Mouse (Mus musculus) A20 (cell line): ENCODE data around the gene 1600014C23Rik.

Source experiments
- DNase-seq: peaks from one replicate; pipeline ENCODE4 v3.0.0-alpha.2; 2011; ENCODE audit warnings: low read depth, low spot score

Gene 1600014C23Rik

DNA sequence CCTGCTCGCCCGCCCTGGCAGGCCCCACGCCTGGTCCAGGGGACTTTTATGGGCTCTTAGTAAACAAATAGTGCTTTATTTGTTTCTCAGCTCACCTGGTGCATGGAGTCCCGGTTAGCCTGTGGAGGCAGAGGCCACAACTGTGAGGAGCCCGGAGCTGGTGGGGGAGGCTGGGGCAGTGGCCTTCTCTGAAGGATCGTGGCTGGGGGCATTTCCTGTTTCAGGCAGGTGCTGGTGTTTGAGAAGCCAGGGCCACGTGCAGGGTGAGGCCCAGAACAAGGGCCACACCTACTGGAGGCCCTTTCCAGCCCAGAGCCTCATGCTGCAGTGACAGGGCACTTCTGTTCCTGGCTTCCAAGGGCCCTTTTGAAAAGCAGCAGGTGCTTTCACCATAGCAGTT lies 7.4 kb downstream of the 1600014C23Rik start:
- peak; percentile 87 for DNase-seq

DNA sequence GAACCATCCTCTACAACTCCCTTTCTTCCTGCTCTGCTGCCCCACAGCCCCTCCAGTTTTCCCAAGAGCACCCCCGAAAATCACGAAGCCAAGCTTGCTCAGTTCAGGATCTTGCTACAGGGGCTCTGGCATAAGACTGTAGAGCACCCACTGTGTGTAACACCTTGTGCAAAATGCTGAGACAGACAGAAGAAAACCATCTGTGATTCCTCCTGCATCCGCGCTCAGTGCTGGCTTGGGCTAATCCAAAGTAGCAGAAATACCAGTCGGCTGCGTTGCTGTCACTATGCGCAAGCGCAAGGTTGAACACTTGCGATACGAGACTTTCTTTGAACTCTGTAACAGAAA lies 9.1 kb downstream of the 1600014C23Rik start:
- no peak for DNase-seq

DNA sequence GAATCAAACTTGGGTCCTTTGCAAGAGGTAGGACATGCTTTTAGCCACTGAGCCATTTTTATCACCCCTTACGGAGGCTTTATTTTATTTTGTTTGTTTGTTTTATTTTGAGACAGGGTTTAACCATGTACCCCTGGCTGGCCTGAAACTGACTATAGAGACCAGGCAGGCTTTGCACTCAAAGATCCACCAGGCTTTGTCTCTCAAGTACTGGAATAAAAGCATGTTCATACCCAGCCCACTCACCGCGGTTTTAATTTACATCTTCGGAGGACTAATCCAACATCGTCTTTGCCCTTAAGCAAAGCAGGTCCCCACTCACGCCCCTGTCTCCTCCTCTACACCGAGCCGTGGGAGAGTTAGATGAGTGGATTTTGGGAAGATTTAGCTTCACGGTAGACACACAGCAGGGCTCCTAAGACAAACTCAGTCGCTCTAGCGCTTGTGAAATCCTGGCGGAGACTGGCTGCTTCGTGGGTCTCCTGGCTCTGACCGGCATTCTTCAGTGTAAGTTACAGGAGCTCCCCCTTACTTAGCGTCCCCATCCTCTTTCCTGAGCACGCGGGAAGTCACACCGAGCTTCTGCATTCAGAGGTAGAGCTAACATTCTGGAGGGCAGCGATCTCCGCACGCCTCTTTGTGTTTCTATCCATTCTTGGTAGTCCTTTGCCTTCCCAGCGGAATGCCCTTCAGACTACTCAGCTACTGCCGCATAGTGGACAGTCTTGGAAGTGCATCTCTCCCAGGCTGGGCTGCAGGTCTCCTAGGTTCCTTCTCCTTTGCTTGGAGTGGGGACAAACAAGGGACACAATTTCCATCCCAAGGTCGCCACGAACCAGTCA lies 9.7 kb downstream of the 1600014C23Rik start:
- peak; percentile 65 for DNase-seq

DNA sequence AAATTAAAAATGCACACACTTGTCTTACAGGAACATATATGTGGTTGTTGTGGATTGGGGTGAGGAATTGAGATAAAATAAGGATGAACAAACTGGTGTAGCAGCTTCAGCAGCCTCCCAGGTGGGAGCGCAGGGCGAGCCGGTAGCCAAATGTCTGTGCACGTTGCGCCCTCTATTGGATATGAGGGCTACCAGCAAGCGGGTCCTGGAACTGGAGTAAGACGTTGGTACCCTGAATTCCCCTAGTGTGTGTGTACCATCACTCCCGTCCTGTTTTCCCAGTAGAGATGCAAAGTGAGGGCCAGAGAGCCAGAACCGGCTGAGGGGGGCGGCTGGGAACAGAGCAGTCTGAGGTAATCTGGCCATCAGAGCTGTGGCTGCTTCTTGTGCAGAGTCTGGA lies 15.3 kb downstream of the 1600014C23Rik start:
- peak; percentile 74 for DNase-seq

DNA sequence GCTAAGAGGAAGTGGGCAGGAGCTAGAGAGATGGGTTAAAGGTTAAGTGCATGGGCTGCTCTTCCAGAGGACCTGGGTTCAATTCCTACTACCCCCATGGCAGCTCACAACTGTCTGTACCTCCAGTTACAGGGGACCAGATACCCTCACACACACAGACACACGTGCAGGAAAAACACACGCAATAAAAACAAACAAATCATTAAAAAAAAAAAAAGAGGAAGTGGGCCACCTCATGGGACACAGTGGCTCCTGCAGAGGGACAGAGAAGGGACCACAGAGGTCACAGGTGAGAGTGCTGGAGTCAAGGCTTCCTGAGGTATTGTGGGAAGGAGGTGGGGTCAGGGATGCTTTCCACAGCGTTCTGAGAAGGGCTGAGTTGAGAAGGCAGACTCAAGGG lies 22.1 kb downstream of the 1600014C23Rik start:
- DNase-seq, result peak; percentile 55

DNA sequence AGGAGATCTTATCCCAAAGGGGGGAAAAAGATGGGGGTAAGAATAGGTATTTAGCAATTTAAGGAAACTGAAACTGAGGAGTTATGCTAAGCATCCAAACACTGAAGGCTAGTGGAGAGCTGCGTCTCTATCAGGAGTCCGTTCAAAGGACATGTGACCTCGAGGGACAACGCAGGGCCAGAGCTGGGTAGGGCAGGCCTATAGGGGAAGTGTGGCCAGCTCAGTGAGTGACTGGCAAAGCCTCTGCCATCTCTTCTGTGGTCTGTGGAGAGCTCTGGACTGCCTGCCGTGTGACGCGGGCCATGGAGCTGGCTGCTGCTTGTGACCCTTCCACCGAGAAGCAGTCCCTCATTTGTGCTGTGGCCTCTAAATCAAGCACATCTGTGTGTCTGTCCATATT lies 23.2 kb downstream of the 1600014C23Rik start:
- DNase-seq, result no peak

DNA sequence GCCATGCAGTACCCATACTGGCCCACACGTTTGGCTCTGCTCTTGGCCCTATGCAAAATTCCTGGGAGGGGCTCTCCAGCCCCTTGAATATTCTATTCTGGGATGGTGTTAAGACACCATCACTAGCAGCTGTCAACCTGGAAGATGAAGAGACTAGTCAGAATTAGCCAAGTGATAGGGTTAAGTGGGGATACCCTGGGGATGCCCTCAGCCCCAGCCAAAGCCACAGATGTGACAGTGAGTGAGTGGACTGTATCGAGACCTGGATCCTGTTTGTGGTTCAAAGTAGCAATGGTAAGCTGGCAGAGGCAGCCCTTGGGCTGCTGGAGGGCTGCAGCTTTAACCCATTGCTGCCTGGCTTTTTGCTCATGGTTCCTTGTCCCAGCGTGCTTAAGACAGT lies 23.8 kb downstream of the 1600014C23Rik start:
- DNase-seq, result peak; percentile 54

DNA sequence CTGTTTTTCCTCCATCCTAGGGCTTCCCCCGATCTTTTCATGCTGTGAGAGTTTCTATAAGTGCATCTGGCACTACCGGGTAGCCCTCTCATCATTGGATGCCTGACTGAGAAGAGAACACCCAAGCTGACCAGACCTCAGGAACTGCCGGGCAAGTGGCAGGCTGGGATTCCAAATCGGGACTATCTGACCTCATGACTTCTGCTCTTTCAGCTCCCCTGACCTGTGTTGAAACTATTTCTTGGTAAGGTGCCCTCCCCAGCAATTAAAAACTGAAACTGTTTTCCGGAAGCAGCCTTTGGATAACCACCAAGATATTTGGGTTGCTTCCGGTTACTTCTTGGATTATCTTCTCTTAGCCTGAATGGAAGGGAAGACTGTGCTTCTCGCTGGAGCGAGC lies 25.5 kb downstream of the 1600014C23Rik start:
- no peak for DNase-seq

DNA sequence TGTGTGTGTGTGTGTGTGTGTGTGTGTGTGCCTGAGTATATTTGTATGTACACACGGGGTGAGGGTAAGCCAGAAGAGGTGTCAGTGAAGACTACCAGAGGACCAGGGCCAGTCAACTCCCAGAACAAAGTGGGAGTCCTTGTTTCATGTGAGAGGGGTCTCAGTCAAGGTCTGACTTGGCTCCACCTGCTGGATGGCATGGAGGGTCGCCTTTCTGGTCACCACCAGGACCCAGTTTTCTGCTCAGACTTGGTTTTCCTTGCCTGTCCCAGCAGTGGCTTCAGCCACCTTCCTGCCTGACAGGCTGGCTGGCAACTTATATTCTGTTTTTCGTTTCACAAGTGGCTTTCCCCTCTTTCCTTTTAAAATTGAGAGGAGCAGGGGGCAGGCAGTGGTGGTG lies 26.3 kb downstream of the 1600014C23Rik start:
- no peak for DNase-seq

DNA sequence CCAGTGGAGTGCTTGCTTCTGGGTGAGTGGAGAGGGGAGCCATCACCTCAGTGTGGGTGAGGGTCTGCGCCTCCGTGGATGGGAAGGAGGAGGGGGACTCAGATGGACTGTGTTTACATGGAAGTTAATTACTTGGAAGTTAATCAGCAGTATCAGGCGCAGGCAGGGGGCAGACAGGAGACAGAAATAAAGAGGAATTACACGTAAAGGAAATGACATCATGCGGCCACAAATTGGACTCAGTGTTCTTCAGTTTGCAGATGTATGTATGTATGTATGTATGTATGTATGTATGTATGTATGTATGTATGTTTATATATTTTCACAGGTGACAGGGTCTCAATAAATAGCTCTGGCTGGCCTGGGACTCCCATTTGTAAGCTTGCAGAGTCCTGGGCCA lies 26.8 kb downstream of the 1600014C23Rik start:
- no peak for DNase-seq

DNA sequence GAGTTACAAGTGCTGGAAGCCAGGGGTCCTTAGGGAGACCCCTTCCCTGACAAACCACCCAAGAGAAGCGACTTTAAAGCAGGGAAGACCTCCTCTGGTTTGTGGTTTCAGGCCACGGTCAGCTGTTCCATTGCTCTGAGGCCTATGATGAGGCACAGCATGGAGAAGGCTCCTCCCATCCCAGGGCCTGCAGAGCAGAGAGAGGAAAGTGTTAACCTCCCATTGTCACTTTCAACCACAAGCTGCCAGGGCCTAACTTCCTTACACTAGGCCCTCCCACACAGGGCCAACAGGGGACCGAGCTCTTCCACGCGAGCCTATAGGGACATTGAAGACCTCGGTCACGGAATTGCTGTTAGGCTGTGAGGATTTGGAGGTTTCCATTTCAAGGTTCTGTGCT lies 30.5 kb downstream of the 1600014C23Rik start:
- no peak for DNase-seq

DNA sequence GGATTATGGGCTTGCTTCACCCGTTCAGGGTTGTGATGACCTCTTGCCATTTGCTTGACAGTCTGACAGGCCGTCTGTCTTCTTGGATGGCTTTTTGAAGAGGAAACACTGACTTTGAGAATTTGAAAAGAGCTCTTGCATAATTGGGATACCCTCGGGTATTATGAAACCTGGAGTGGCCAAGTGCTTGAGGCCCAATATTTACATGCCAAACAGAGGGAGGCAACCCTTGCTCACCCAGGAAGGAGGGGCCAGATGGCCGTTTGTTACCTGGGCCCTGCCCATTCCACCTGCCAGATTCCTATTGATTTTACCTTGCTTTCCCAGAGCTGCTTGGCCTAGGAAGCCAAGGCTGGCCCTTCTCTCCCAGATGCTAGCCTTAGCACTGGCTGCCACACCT lies 31.4 kb downstream of the 1600014C23Rik start:
- DNase-seq, result no peak

DNA sequence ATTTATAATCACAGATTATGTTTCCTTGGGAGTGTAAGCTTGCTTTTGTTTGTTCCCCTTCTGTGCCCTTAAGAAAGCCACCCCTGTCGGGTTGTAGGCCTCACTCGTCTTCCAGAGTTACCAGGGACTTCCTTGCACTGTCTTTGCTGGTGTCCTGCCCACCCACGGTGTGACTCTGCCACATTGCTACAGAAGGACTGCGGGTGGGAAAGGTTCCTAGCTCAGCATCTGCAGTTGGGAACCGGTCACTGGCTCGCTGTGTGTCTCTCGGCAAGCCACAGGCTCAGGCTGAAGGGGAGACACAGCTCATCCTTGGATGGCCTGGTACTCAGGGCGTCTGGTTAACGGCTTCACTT lies 32.4 kb downstream of the 1600014C23Rik start:
- no peak for DNase-seq

DNA sequence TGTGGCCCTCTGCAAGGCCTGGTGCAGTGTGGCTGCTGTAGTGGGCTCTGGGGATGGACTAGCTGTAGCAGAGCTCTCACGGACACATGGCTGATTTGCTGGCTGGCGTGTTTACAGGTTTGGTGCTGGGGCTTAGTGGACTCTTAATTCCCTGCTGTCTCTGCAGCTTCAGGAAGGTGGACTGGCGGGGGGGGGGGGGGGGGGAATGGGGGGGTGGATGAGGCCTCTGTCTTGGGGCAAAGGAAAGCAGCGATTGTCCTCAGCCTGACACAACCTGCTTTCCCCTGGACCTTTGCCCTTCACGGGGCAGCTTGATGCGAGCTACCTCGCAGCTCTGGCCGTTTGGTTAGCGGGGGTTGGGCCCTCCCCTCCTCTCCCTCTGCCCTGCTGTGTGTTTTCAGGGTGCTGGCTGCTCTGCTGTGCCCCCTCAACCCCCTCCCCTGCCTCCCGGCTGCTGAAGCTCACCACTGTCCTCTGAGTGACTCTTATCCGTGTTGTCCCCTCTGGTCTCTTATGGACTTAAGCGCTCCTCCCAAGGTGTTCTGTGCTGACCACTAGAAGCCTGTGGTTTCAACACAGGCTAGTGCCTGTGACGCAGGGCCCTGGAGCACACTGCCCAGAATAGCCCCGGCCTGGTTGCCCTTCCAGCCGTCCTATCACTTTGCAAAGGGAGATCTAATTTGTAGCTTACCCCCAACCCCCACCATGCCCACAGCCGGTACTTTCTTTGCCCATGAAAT lies 33.0 kb downstream of the 1600014C23Rik start:
- DNase-seq, result no peak

DNA sequence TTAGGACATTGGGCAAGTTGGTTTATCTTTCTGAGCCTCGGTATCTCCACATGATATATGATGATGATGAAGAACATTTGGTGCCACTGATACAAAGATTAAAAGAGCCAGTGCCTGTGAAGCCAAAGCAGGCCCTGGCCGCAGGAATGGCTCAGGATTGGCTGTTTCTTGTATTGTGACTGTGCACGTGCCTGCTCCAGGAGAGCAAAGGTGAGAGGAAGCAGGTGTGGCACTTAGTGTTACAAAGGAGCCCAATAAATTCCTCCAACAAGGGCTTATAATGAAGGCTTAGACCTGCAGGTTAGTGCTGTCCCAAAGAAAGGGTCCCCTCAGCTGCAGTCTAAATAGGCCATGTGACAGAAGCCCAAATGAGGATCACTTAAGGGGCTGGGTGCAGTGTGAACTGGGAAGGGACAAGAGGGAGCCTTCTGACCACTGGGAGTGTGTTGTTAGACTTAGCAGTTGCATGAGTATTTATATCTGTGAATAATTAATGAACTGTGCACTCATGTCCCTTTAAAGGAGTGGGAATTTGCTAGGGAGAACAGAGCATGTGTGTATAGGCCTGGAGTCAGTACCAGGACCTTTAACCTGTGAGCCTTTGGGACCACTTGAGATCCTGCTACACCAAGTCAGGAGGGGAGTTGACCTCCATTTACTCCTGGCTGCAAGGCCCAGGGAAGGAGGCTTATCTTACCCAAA lies 34.5 kb downstream of the 1600014C23Rik start:
- no peak for DNase-seq

DNA sequence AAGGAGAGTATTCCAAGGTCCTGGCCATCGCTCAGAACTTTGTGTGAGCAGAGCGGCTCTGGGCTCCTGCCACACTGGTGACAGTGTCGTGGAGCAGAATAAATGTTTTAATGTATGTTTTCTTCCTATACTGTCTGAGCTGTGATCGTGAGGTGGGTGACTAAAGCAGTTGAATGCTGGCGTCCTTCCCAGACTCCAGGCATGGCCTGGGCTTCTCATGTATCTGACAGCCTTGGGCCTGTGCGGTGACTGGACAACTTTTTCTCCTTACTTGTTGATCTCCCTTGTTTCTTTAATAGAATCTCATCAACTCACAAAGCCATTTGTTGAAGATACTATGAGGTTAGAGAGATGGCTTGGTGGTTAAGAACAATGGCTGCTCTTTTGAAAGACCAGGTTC lies 35.3 kb downstream of the 1600014C23Rik start:
- no peak for DNase-seq

DNA sequence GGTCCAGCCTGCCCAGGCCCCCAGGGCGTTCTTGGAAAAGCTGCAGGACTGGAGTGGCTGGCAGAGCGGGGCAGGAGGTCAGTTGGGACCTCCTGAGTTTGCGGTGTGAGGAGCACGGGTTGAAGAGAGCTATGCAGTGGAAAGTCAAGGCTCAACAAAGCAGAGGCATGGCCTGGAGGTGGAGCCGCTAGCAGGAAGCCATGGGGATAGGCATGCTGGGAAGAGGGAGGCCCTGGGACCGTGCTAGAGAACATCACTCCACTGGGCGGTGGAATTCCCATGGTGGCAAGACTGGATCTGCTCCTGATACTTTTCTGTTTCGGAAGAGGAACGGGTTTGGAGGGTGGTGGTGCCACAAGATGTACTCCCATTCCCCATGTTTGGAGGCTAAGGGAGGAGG lies 36.7 kb downstream of the 1600014C23Rik start:
- DNase-seq, result no peak

DNA sequence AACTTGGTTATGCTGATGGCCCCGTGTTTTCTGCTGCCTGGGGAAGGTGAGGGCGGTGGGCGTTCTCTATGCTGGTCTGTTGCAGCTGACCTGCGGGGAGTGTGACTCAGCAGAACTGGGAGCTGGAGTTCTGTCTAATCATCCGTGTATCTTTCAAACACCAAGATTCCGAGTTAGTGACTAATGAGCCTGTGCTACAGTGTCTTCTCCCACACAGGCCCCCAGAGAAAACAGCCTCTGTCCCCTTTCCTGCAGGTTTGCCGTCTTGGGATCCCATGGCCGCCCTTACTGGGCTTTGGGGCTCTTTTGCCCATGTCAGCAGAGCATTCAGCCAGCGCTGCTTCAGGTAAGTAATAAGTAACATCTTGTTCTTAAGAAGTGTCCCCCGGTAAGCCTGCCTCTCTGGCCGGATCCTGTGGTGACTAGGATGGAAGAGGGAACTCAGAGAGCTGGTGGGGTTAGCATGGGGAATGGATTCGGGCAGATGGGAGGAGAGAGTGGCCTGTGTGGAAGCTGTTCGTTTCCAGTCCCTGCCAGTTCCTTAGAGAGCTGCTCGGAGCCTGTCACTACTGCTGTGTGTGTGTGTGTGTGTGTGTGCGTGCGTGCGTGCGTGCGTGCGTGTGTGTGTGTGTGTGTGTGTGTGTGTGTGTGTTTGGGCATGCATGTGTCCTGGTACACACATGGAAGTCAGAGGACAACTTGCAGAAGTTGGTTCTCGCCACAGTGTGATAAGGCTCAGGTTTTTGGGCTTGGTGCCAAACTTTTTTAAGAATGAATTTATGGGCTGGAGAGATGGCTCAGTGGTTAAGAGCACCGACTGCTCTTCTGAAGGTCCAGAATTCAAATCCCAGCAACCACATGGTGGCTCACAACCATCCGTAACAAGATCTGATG lies 38.2 kb downstream of the 1600014C23Rik start:
- no peak for DNase-seq

DNA sequence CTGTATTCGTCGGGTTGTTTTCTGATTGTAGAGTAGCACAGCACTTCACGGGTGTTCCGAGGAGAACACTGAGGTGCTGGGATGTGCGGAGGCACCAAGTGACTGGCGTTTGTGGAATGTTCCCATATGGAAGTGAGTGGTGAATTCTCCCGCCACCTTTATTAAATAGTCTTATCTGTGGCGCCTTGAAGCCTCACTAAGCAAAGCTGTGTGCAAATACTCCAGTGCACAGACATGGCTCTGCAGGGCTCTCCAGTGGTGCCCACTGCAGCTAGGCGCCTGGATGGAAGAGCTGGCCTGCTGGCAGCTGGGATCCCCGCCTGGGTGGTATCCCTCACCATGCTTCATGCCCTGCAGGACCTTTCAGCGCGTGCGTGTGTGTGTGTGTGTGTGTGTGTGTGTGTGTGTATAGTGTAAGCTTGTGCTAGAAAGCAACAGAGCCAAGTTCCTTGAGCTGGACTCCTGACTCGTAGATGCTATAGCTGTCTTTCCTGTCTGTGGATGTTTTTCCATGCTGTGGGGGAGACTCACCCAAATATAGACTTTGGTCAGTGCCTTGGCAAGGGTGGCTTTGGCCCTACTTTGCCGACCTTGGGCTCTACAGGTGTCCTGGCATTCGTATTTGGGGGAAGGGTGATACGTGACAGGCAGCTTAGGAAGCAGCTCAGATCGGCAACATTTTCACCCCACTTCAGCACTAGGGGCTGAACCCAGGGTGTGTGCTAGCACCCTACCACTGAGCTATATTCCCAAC lies 39.7 kb downstream of the 1600014C23Rik start:
- DNase-seq, result no peak

DNA sequence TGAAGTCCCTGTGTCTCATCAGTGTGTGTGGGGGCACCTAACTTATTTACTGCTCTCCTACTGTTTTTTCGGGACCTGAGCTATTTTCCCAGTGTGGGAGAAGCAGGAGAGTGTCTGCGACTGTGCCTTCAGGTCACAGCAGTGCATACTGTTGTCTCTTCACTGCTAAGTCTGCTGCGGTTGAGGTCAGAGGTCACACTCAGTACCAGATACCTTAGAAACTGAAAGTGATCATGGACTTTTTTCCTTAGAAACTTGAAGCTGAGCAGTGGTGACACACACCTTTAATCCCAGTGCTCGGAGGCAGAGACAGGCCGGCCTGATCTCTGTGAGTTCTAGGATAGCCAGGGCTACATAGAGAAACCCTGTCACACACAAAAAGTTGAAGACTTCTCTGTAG lies 41.5 kb downstream of the 1600014C23Rik start:
- DNase-seq, result no peak

DNA sequence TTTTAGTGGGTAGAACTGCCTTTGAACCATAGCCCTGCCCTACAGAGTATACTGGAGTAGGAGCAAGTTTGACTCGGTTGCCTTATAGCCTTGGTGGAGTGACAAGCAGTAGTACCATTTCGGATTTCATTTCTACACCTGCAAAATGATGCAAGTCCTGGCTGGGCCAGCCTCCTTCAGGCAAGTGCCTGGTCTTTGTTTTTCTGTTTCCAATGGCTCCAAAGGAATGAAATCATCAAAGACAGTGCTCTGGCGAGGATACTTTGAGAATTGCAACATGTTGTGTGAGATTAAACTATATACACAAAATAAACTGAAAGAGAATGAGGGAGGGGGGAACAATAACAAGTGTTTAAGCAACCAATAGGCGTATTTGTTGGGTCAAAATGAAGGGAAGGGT lies 43.6 kb downstream of the 1600014C23Rik start:
- no peak for DNase-seq
